Mouse (Mus musculus): ENCODE results near the gene Atp6v1g2. TPM values are rescaled to one million over a fixed set of nuclear protein-coding genes. Genes with fewer than 3 reads are reported as not detected.

Atp6v1g2 gene
- polyA plus RNA-seq, 1 experiment: 1.4 TPM

DNA sequence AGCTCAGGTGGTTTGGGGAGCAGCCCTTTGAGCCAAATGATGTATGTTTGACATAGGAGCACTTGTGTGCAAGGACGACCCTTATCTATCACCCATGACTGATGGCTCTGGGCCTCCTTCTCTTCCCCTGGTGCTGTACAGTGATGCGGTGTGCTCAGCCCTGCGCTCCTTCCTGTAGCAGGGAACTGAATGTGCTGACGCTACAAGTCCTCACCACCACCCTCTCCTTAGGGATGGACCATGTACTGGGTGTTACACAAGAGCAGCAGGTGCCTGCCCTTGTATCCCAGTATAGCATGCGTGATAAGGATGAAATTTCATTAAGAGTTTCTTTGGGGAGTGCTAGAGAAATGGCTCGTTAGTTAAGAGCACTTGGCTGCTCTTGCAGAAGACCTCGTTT is 13.7 kb downstream of the Atp6v1g2 start:
- peaks cover 60% of the 10 kb centered on the region for H3K79me3 ChIP-seq (ENCODE audit: low read depth)
- no peak overlapping the region for H3ac ChIP-seq (ENCODE audit: control insufficient read depth, insufficient read length, low read depth)
- H3K79me2 ChIP-seq (ENCODE audit: control insufficient read depth, insufficient read depth): peaks cover 91% of the 10 kb centered on the region
- no peak overlapping the region for H3K4me3 ChIP-seq (ENCODE audit: insufficient read depth, poor library complexity, severe bottlenecking)
- H3K36me3 ChIP-seq (ENCODE audit: control insufficient read depth, insufficient read depth): peaks cover 90% of the 10 kb centered on the region
- H3K27me3 ChIP-seq (ENCODE audit: control insufficient read depth, insufficient read depth, insufficient read length): no peaks in the 10 kb centered on the region
- TF ChIP-seq MAX (IDR thresholded peaks at IDR 0.05) (no peak), USF1 (IDR thresholded peaks at IDR 0.05; ENCODE audit: low read depth) (no peak), FOSL1 (IDR thresholded peaks at IDR 0.05; ENCODE audit: insufficient read depth, low read length, poor library complexity, severe bottlenecking) (no peak), MYOD1 (IDR thresholded peaks at IDR 0.05; ENCODE audit: control insufficient read depth, insufficient read length, low read depth) (no peak), MYOG (IDR thresholded peaks at IDR 0.05; ENCODE audit: control insufficient read depth, extremely low read depth, insufficient read length) (no peak), CEBPB (IDR thresholded peaks at IDR 0.05; ENCODE audit: low read depth) (no peak), CTCF (IDR thresholded peaks at IDR 0.05; ENCODE audit: control insufficient read depth, insufficient read depth, insufficient read length) (no peak)

DNA sequence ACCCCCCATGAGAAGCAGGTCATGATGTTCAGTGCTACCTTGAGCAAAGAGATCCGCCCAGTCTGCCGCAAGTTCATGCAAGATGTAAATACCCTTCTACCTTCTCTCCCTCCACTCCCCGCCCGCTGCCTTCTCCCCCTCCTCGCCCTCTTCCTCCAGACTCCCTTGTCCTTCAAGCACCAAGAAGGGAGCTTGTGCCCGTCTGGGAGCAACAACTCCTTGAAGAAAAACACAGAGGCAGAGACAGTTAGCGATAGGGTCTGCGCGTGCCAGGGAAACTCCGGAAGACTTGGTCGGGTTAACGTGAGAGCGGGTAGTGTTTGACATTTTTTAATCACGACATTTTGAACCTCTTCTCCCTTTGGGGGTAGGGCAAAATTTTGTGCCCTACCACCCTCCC is 15.5 kb downstream of the Atp6v1g2 start:
- Histone ChIP-seq H3K79me3 (ENCODE audit: low read depth) (peaks cover 42% of the 10 kb centered on the region), H3K27me3 (ENCODE audit: control insufficient read depth, insufficient read depth, insufficient read length) (no peaks in the 10 kb centered on the region), H3ac (ENCODE audit: control insufficient read depth, insufficient read length, low read depth) (no peak overlapping the region), H3K36me3 (ENCODE audit: control insufficient read depth, insufficient read depth) (peaks cover 96% of the 10 kb centered on the region), H3K4me3 (ENCODE audit: insufficient read depth, poor library complexity, severe bottlenecking) (no peak overlapping the region), H3K79me2 (ENCODE audit: control insufficient read depth, insufficient read depth) (peaks cover 73% of the 10 kb centered on the region)
- no peak for TF ChIP-seq FOSL1 (IDR thresholded peaks at IDR 0.05; ENCODE audit: insufficient read depth, low read length, poor library complexity, severe bottlenecking)
- no peak for TF ChIP-seq CEBPB (IDR thresholded peaks at IDR 0.05; ENCODE audit: low read depth)
- no peak for TF ChIP-seq MYOD1 (IDR thresholded peaks at IDR 0.05; ENCODE audit: control insufficient read depth, insufficient read length, low read depth)
- TF ChIP-seq USF1 (IDR thresholded peaks at IDR 0.05; ENCODE audit: low read depth): no peak
- no peak for TF ChIP-seq MYOG (IDR thresholded peaks at IDR 0.05; ENCODE audit: control insufficient read depth, extremely low read depth, insufficient read length)
- TF ChIP-seq MAX (IDR thresholded peaks at IDR 0.05): no peak
- TF ChIP-seq CTCF (IDR thresholded peaks at IDR 0.05; ENCODE audit: control insufficient read depth, insufficient read depth, insufficient read length): no peak

DNA sequence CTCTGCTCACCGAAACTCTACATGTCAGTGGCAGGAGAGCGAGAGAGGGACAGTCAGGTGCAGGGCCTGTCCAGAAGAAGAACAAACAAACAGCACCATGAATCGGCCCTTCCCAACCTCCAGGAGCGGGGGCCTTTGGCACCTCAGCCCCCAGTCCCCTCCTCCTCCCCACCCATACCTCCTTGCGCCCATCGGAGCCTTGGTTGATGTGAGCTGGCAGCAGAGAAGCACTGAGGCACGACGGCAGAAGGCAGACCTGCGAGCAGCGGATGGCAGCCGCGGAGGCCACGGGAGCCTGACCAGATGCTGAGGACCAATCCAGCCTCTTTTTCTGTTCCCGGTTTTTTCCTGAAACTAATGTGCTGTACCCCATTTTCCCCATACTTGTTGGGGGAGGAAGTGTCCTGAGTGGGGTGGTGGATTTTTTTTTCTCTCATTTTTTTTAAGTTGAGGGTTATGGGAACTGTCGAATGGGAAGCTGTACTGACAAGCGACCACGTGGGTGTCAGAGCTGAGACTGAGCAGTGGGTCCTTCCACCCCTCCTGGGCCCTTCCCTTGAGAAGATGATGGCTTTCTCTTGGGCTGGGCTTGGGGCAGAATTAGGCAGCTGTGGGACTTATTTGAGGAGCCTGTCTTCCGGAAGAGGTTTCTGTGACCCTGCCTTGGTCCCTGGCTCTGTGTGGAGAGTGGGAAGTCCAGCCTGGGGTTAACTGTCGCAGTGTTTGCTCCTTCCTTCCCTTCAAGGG is 16.2 kb downstream of the Atp6v1g2 start:
- Histone ChIP-seq H3K36me3 (ENCODE audit: control insufficient read depth, insufficient read depth) (peaks cover 95% of the 10 kb centered on the region), H3K4me3 (ENCODE audit: insufficient read depth, poor library complexity, severe bottlenecking) (no peak overlapping the region), H3K79me2 (ENCODE audit: control insufficient read depth, insufficient read depth) (peaks cover 67% of the 10 kb centered on the region), H3K27me3 (ENCODE audit: control insufficient read depth, insufficient read depth, insufficient read length) (no peaks in the 10 kb centered on the region), H3ac (ENCODE audit: control insufficient read depth, insufficient read length, low read depth) (no peak overlapping the region), H3K79me3 (ENCODE audit: low read depth) (peaks cover 35% of the 10 kb centered on the region)
- TF ChIP-seq USF1 (IDR thresholded peaks at IDR 0.05; ENCODE audit: low read depth): no peak
- TF ChIP-seq CTCF (IDR thresholded peaks at IDR 0.05; ENCODE audit: control insufficient read depth, insufficient read depth, insufficient read length): no peak
- no peak for TF ChIP-seq FOSL1 (IDR thresholded peaks at IDR 0.05; ENCODE audit: insufficient read depth, low read length, poor library complexity, severe bottlenecking)
- TF ChIP-seq CEBPB (IDR thresholded peaks at IDR 0.05; ENCODE audit: low read depth): no peak
- TF ChIP-seq MYOD1 (IDR thresholded peaks at IDR 0.05; ENCODE audit: control insufficient read depth, insufficient read length, low read depth): no peak
- TF ChIP-seq MYOG (IDR thresholded peaks at IDR 0.05; ENCODE audit: control insufficient read depth, extremely low read depth, insufficient read length): no peak
- no peak for TF ChIP-seq MAX (IDR thresholded peaks at IDR 0.05)

DNA sequence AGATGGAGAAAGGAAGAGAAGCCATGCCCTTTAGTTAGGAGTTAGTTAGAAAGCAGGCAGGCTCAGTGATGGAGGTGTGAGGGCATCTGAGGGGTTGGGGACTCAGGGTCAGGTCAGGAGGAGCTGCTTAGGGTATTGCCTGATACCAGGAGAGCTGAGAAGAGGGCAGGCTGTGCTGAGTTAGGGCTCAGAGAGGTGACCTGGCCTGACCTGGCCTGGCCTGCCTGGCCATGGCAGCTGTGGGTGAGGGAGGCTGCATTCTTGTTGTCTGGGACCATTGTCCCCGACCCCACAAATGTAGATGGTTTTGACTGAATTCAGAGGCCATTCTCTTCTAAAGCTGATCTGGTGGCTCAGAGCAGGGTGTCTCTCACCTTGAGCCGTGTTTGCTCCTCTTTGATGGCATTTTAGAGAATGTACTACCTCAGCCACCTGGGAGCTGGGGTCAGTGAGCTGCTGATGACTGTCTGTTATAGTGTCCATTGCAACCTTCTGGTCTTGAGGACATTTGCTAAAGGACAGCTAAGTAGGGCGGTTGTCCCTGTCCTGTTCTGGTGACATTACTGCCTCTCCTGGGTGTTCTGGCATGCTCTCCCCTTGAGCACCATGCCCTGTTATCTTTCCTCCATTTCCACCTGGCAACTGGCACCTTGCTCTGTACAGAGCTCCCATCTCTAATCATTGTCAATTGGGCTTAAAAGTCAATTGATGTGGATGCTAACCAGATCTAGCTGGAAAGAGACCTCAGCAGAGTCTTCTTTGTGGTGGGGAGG is 17.1 kb downstream of the Atp6v1g2 start:
- Histone ChIP-seq H3K27me3 (ENCODE audit: control insufficient read depth, insufficient read depth, insufficient read length) (no peaks in the 10 kb centered on the region), H3K36me3 (ENCODE audit: control insufficient read depth, insufficient read depth) (peaks cover 87% of the 10 kb centered on the region), H3ac (ENCODE audit: control insufficient read depth, insufficient read length, low read depth) (no peak overlapping the region), H3K4me3 (ENCODE audit: insufficient read depth, poor library complexity, severe bottlenecking) (no peak overlapping the region), H3K79me2 (ENCODE audit: control insufficient read depth, insufficient read depth) (peaks cover 58% of the 10 kb centered on the region), H3K79me3 (ENCODE audit: low read depth) (peaks cover 26% of the 10 kb centered on the region)
- TF ChIP-seq CTCF (IDR thresholded peaks at IDR 0.05; ENCODE audit: control insufficient read depth, insufficient read depth, insufficient read length): no peak
- no peak for TF ChIP-seq USF1 (IDR thresholded peaks at IDR 0.05; ENCODE audit: low read depth)
- TF ChIP-seq MAX (IDR thresholded peaks at IDR 0.05): no peak
- no peak for TF ChIP-seq MYOG (IDR thresholded peaks at IDR 0.05; ENCODE audit: control insufficient read depth, extremely low read depth, insufficient read length)
- TF ChIP-seq FOSL1 (IDR thresholded peaks at IDR 0.05; ENCODE audit: insufficient read depth, low read length, poor library complexity, severe bottlenecking): no peak
- TF ChIP-seq CEBPB (IDR thresholded peaks at IDR 0.05; ENCODE audit: low read depth): no peak
- TF ChIP-seq MYOD1 (IDR thresholded peaks at IDR 0.05; ENCODE audit: control insufficient read depth, insufficient read length, low read depth): no peak

DNA sequence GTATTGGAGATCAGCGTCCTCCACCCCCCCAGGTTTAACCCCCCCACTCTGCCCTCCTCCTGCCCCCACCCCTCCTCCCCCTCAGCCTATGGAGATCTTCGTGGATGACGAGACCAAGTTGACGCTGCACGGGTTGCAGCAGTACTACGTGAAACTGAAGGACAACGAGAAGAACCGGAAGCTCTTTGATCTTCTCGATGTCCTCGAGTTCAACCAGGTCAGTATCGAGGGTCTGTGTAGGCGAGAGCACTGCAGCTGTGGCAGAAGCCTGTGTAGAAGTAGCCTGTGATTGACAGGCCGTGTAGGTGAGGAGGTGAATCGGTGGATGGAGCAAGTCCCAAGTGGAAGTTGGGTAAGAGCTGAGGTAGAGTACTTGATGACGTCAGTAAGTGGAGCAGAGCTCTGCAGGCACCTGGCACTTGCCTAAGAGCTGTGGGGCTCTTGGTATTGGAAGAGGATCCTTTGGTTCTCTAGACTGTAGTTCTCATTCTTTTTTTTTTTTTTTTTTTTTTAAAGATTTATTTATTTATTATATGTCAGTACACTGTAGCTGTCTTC is 17.8 kb downstream of the Atp6v1g2 start:
- peaks cover 19% of the 10 kb centered on the region for H3K79me3 ChIP-seq (ENCODE audit: low read depth)
- no peak overlapping the region for H3ac ChIP-seq (ENCODE audit: control insufficient read depth, insufficient read length, low read depth)
- H3K4me3 ChIP-seq (ENCODE audit: insufficient read depth, poor library complexity, severe bottlenecking): no peak overlapping the region
- peaks cover 50% of the 10 kb centered on the region for H3K79me2 ChIP-seq (ENCODE audit: control insufficient read depth, insufficient read depth)
- TF ChIP-seq MAX (IDR thresholded peaks at IDR 0.05): no peak
- TF ChIP-seq MYOD1 (IDR thresholded peaks at IDR 0.05; ENCODE audit: control insufficient read depth, insufficient read length, low read depth): no peak
- TF ChIP-seq MYOG (IDR thresholded peaks at IDR 0.05; ENCODE audit: control insufficient read depth, extremely low read depth, insufficient read length): no peak
- TF ChIP-seq CTCF (IDR thresholded peaks at IDR 0.05; ENCODE audit: control insufficient read depth, insufficient read depth, insufficient read length): no peak
- no peak for TF ChIP-seq FOSL1 (IDR thresholded peaks at IDR 0.05; ENCODE audit: insufficient read depth, low read length, poor library complexity, severe bottlenecking)
- TF ChIP-seq CEBPB (IDR thresholded peaks at IDR 0.05; ENCODE audit: low read depth): no peak
- no peak for TF ChIP-seq USF1 (IDR thresholded peaks at IDR 0.05; ENCODE audit: low read depth)
- H3K36me3 ChIP-seq (ENCODE audit: control insufficient read depth, insufficient read depth): peaks cover 80% of the 10 kb centered on the region
- no peaks in the 10 kb centered on the region for H3K27me3 ChIP-seq (ENCODE audit: control insufficient read depth, insufficient read depth, insufficient read length)
